Mouse (Mus musculus): ENCODE data around the gene Fam117a. TPM values are rescaled to one million over a fixed set of nuclear protein-coding genes. Genes with fewer than 3 reads are reported as not detected.

Fam117a gene
- polyA plus RNA-seq, 1 experiment from 2014 or later, result 11.8 TPM

GRCm38 (mm10) chr11:95379552-95379951, 42.7 kb downstream of the Fam117a start:
- 81% methylated on average over 5 of the region's 5 CpGs for WGBS
- Histone ChIP-seq H3K4me3 (ENCODE audit: low read depth, low read length) (no peak overlapping the region), H3K9me3 (ENCODE audit: control insufficient read depth, low read length) (no peaks in the 10 kb centered on the region), H3K27ac (ENCODE audit: low read depth, low read length) (no peak overlapping the region), H3K4me2 (ENCODE audit: low read depth) (no peak overlapping the region), H3K36me3 (ENCODE audit: control insufficient read depth, insufficient read depth, low read length) (peaks cover 13% of the 10 kb centered on the region), H3K4me1 (ENCODE audit: control insufficient read depth, insufficient read depth, low read length) (no peaks in the 10 kb centered on the region), H3K9ac (ENCODE audit: low read length) (no peak overlapping the region), H3K27me3 (ENCODE audit: control insufficient read depth, insufficient read depth, low read length) (no peaks in the 10 kb centered on the region)
- ATAC-seq (ENCODE audit: insufficient read depth, low FRiP score, low TSS enrichment), result no peak
- no peak for DNase-seq (ENCODE audit: low spot score)

- peaks cover 8% of the 10 kb centered on the region; the same call in 1 of the 2 replicates for H3K36me3 ChIP-seq (ENCODE audit: control insufficient read depth, insufficient read depth, low read length)
- no peaks in the 10 kb centered on the region for H3K9me3 ChIP-seq (ENCODE audit: control insufficient read depth, low read length)
- H3K4me3 ChIP-seq (ENCODE audit: low read depth, low read length), result no peak overlapping the region
- H3K27ac ChIP-seq (ENCODE audit: low read depth, low read length), result no peak overlapping the region
- no peak overlapping the region for H3K9ac ChIP-seq (ENCODE audit: low read length)
- ATAC-seq (ENCODE audit: insufficient read depth, low FRiP score, low TSS enrichment) (no peak), DNase-seq (ENCODE audit: low spot score) (no peak)
- 96% methylated on average over 7 of the region's 7 CpGs for WGBS
- H3K4me2 ChIP-seq (ENCODE audit: low read depth), result no peak overlapping the region
- no peaks in the 10 kb centered on the region for H3K27me3 ChIP-seq (ENCODE audit: control insufficient read depth, insufficient read depth, low read length)
- no peaks in the 10 kb centered on the region for H3K4me1 ChIP-seq (ENCODE audit: control insufficient read depth, insufficient read depth, low read length)
These were observed 43.9 kb downstream of the Fam117a start for GRCm38 (mm10) chr11:95380711-95381110.

- 100% methylated on average over 1 of the region's 1 CpGs for WGBS
- H3K9me3 ChIP-seq (ENCODE audit: control insufficient read depth, low read length), result no peaks in the 10 kb centered on the region
- H3K36me3 ChIP-seq (ENCODE audit: control insufficient read depth, insufficient read depth, low read length), result peaks cover 8% of the 10 kb centered on the region; the same call in 1 of the 2 replicates
These were observed 44.3 kb downstream of the Fam117a start for GRCm38 (mm10) chr11:95381146-95381545.

GRCm38 (mm10) chr11:95383331-95383986, 46.6 kb downstream of the Fam117a start:
- Histone ChIP-seq H3K4me3 (ENCODE audit: low read depth, low read length) (no peak overlapping the region), H3K4me2 (ENCODE audit: low read depth) (no peak overlapping the region), H3K9ac (ENCODE audit: low read length) (no peak overlapping the region), H3K4me1 (ENCODE audit: control insufficient read depth, insufficient read depth, low read length) (no peaks in the 10 kb centered on the region), H3K36me3 (ENCODE audit: control insufficient read depth, insufficient read depth, low read length) (peaks cover 8% of the 10 kb centered on the region; the same call in 1 of the 2 replicates), H3K27me3 (ENCODE audit: control insufficient read depth, insufficient read depth, low read length) (no peaks in the 10 kb centered on the region), H3K9me3 (ENCODE audit: control insufficient read depth, low read length) (no peaks in the 10 kb centered on the region), H3K27ac (ENCODE audit: low read depth, low read length) (no peak overlapping the region)
- ATAC-seq (ENCODE audit: insufficient read depth, low FRiP score, low TSS enrichment) (no peak), DNase-seq (ENCODE audit: low spot score) (no peak)
- 95% methylated on average over 5 of the region's 5 CpGs for WGBS

More at GRCm38 (mm10) chr11:95381146-95381545, 44.3 kb downstream of the Fam117a start:
- H3K27me3 ChIP-seq (ENCODE audit: control insufficient read depth, insufficient read depth, low read length), result no peaks in the 10 kb centered on the region
- no peak overlapping the region for H3K27ac ChIP-seq (ENCODE audit: low read depth, low read length)
- no peak overlapping the region for H3K9ac ChIP-seq (ENCODE audit: low read length)
- no peak overlapping the region for H3K4me2 ChIP-seq (ENCODE audit: low read depth)
- ATAC-seq (ENCODE audit: insufficient read depth, low FRiP score, low TSS enrichment) (no peak), DNase-seq (ENCODE audit: low spot score) (no peak)
- no peak overlapping the region for H3K4me3 ChIP-seq (ENCODE audit: low read depth, low read length)
- H3K4me1 ChIP-seq (ENCODE audit: control insufficient read depth, insufficient read depth, low read length), result no peaks in the 10 kb centered on the region

- H3K4me1 ChIP-seq (ENCODE audit: control insufficient read depth, insufficient read depth, low read length), result no peaks in the 10 kb centered on the region
- ATAC-seq (ENCODE audit: insufficient read depth, low FRiP score, low TSS enrichment) (no peak), DNase-seq (ENCODE audit: low spot score) (no peak)
- WGBS, result 43% methylated on average over 9 of the region's 9 CpGs
- no peak overlapping the region for H3K9ac ChIP-seq (ENCODE audit: low read length)
- H3K36me3 ChIP-seq (ENCODE audit: control insufficient read depth, insufficient read depth, low read length), result peaks cover 8% of the 10 kb centered on the region; the same call in 1 of the 2 replicates
- H3K9me3 ChIP-seq (ENCODE audit: control insufficient read depth, low read length), result no peaks in the 10 kb centered on the region
- H3K4me3 ChIP-seq (ENCODE audit: low read depth, low read length), result peak overlapping the region; percentile 89; the same call in 1 of the 2 replicates
- peak overlapping the region; percentile 34 for H3K4me2 ChIP-seq (ENCODE audit: low read depth)
- H3K27me3 ChIP-seq (ENCODE audit: control insufficient read depth, insufficient read depth, low read length), result no peaks in the 10 kb centered on the region
- no peak overlapping the region for H3K27ac ChIP-seq (ENCODE audit: low read depth, low read length)
These were observed 47.1 kb downstream of the Fam117a start for GRCm38 (mm10) chr11:95384004-95384318.

- DNase-seq (ENCODE audit: low spot score), result peak; percentile 95
- under 1% methylated on average over 42 of the region's 42 CpGs for WGBS
These were observed 47.6 kb downstream of the Fam117a start, which contains the start of gene Slc35b1 for GRCm38 (mm10) chr11:95384319-95384972. Gene Slc35b1 (plus strand): TSS chr11:95384692.

GRCm38 (mm10) chr11:95384973-95385320, 48.1 kb downstream of the Fam117a start:
- peak overlapping the region; percentile 34 for H3K4me2 ChIP-seq (ENCODE audit: low read depth)
- DNase-seq (ENCODE audit: low spot score), result no peak
- peak; percentile 25; the same call in 1 of the 2 replicates for ATAC-seq (ENCODE audit: insufficient read depth, low FRiP score, low TSS enrichment)
- peak overlapping the region; percentile 85 for H3K27ac ChIP-seq (ENCODE audit: low read depth, low read length)
- WGBS, result 0% methylated on average over 14 of the region's 14 CpGs
- no peaks in the 10 kb centered on the region for H3K27me3 ChIP-seq (ENCODE audit: control insufficient read depth, insufficient read depth, low read length)
- H3K4me3 ChIP-seq (ENCODE audit: low read depth, low read length), result peak overlapping the region; percentile 89
- no peaks in the 10 kb centered on the region for H3K4me1 ChIP-seq (ENCODE audit: control insufficient read depth, insufficient read depth, low read length)
- peaks cover 7% of the 10 kb centered on the region for H3K36me3 ChIP-seq (ENCODE audit: control insufficient read depth, insufficient read depth, low read length)
- H3K9ac ChIP-seq (ENCODE audit: low read length), result peak overlapping the region; percentile 93
- no peaks in the 10 kb centered on the region for H3K9me3 ChIP-seq (ENCODE audit: control insufficient read depth, low read length)

More at GRCm38 (mm10) chr11:95384319-95384972, 47.6 kb downstream of the Fam117a start, which contains the start of gene Slc35b1:
- H3K4me1 ChIP-seq (ENCODE audit: control insufficient read depth, insufficient read depth, low read length), result no peaks in the 10 kb centered on the region
- ATAC-seq (ENCODE audit: insufficient read depth, low FRiP score, low TSS enrichment), result peak; percentile 95
- peak within 1 kb of the TSS; percentile 34 for H3K4me2 ChIP-seq (ENCODE audit: low read depth)
- peak within 1 kb of the TSS; percentile 93 for H3K9ac ChIP-seq (ENCODE audit: low read length)
- H3K36me3 ChIP-seq (ENCODE audit: control insufficient read depth, insufficient read depth, low read length), result peaks cover 10% of the 10 kb centered on the region
- H3K9me3 ChIP-seq (ENCODE audit: control insufficient read depth, low read length), result no peaks in the 10 kb centered on the region
- H3K4me3 ChIP-seq (ENCODE audit: low read depth, low read length), result peak within 1 kb of the TSS; percentile 89
- peak within 1 kb of the TSS; percentile 85 for H3K27ac ChIP-seq (ENCODE audit: low read depth, low read length)
- H3K27me3 ChIP-seq (ENCODE audit: control insufficient read depth, insufficient read depth, low read length), result no peaks in the 10 kb centered on the region

GRCm38 (mm10) chr11:95387354-95387753, 50.5 kb downstream of the Fam117a start:
- Histone ChIP-seq H3K9ac (ENCODE audit: low read length) (no peak overlapping the region), H3K36me3 (ENCODE audit: control insufficient read depth, insufficient read depth, low read length) (peaks cover 7% of the 10 kb centered on the region), H3K9me3 (ENCODE audit: control insufficient read depth, low read length) (no peaks in the 10 kb centered on the region), H3K4me3 (ENCODE audit: low read depth, low read length) (no peak overlapping the region), H3K4me1 (ENCODE audit: control insufficient read depth, insufficient read depth, low read length) (peaks cover 5% of the 10 kb centered on the region; the same call in 1 of the 2 replicates), H3K27ac (ENCODE audit: low read depth, low read length) (no peak overlapping the region), H3K27me3 (ENCODE audit: control insufficient read depth, insufficient read depth, low read length) (no peaks in the 10 kb centered on the region), H3K4me2 (ENCODE audit: low read depth) (no peak overlapping the region)
- no peak for DNase-seq (ENCODE audit: low spot score)
- 88% methylated on average over 7 of the region's 7 CpGs for WGBS
- no peak for ATAC-seq (ENCODE audit: insufficient read depth, low FRiP score, low TSS enrichment)

- Histone ChIP-seq H3K4me2 (ENCODE audit: low read depth) (no peak overlapping the region), H3K4me1 (ENCODE audit: control insufficient read depth, insufficient read depth, low read length) (peaks cover 5% of the 10 kb centered on the region; the same call in 1 of the 2 replicates), H3K36me3 (ENCODE audit: control insufficient read depth, insufficient read depth, low read length) (peaks cover 7% of the 10 kb centered on the region), H3K4me3 (ENCODE audit: low read depth, low read length) (no peak overlapping the region), H3K27me3 (ENCODE audit: control insufficient read depth, insufficient read depth, low read length) (no peaks in the 10 kb centered on the region), H3K9ac (ENCODE audit: low read length) (no peak overlapping the region), H3K27ac (ENCODE audit: low read depth, low read length) (no peak overlapping the region), H3K9me3 (ENCODE audit: control insufficient read depth, low read length) (no peaks in the 10 kb centered on the region)
- no peak for DNase-seq (ENCODE audit: low spot score)
- 80% methylated on average over 3 of the region's 3 CpGs for WGBS
- no peak for ATAC-seq (ENCODE audit: insufficient read depth, low FRiP score, low TSS enrichment)
These were observed 52.2 kb downstream of the Fam117a start for GRCm38 (mm10) chr11:95389006-95389405.

Data from neural tube, embryonic 11.5 days (tissue).